Mouse (Mus musculus) stomach, embryonic 15.5 days (tissue): ENCODE data around the gene Syne3. TPM values are rescaled to one million over a fixed set of nuclear protein-coding genes. Genes with fewer than 3 reads are reported as not detected.

Experiments
- ATAC-seq: fragments of 200-750 bp; cut with Nextera tagmentation; 2 replicates; pipeline ENCODE4 v1.8.0; 2017; ENCODE audit warnings: low read depth, moderate number of reproducible peaks, moderate TSS enrichment; ENCODE audit not compliant: insufficient read depth, low FRiP score
- H3K27ac ChIP-seq: fragments of 300-500 bp; sonication (generic); 2 replicates; pipeline ENCODE4 v1.5.1; 2015; ENCODE audit warnings: mild to moderate bottlenecking, inconsistent platforms
- H3K27me3 ChIP-seq: fragments of 300-500 bp; sonication (generic); replicated peaks from 2 replicates; pipeline ENCODE4 v1.6.1; 2015; ENCODE audit warnings: inconsistent platforms
- H3K36me3 ChIP-seq: fragments of 300-500 bp; sonication (generic); 2 replicates; pipeline ENCODE4 v1.6.1; 2015; ENCODE audit warnings: inconsistent platforms
- H3K4me1 ChIP-seq: fragments of 300-500 bp; sonication (generic); 2 replicates; pipeline ENCODE4 v1.6.1; 2015; ENCODE audit warnings: inconsistent platforms
- H3K4me2 ChIP-seq: fragments of 300-500 bp; sonication (generic); 2 replicates; pipeline ENCODE4 v1.6.1; 2015; ENCODE audit warnings: mild to moderate bottlenecking, inconsistent platforms
- H3K4me3 ChIP-seq: fragments of 300-500 bp; sonication (generic); replicated peaks from 2 replicates; pipeline ENCODE4 v1.5.1; 2015; ENCODE audit warnings: inconsistent platforms
- H3K9ac ChIP-seq: fragments of 300-500 bp; sonication (generic); 2 replicates; pipeline ENCODE4 v1.6.1; 2015; ENCODE audit warnings: inconsistent platforms
- H3K9me3 ChIP-seq: fragments of 300-500 bp; sonication (generic); 2 replicates; pipeline ENCODE4 v1.6.1; 2016; ENCODE audit warnings: inconsistent platforms
- WGBS: fragments of 180-500 bp; shearing (Covaris S2); methylation state at CpG from one replicate; pipeline ENCODE4 v1.1.7; 2015; 5-methylcytosine and 5-hydroxymethylcytosine counted together
- microRNA-seq: library from miRNA; unstranded; fragments of <30 nt; microRNA quantifications from one replicate; pipeline ENCODE4, GENCODE M21; 2016
- polyA plus RNA-seq: library from polyadenylated mRNA; unstranded; fragments of >200 nt; fragmentation: Nextera tagmentation; extraction: Ambion mirVana; gene quantifications from 2 replicates; pipeline ENCODE4 v1.2.1, GENCODE M21; 2015

Syne3 gene
- polyA plus RNA-seq, 1 experiment from 2014 or later: 0.99 TPM

DNA sequence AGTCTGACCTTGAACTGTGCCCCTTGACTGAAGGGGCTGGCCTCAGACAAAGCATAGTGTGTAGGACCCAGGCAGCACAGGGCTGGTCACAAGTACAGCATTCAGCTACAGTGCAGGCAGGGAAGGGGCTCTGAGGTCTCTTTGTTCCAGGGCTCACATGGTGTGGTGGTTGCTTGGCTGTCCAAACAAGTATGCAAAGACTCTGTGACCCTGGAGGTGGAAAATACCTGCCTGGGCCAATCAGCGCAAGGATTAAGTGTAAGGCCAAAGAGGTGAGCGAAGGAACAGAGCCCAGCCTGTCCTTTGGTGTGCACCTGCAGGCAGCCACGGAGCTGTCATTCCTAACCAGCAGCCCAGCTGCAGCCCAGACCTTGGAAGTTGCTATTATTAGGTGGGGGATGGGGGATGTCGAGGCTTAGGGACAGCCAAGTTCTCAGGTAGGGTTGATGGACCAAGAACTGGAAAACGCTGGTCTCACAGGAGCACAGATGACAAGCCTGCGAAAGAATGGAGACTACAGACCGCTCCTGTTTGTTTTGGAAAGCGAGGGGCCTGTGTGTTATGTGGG lies 112.5 kb downstream of the Syne3 start:
- no peaks in the 10 kb centered on the region for H3K9me3 ChIP-seq
- H3K27me3 ChIP-seq: no peaks in the 10 kb centered on the region
- H3K4me2 ChIP-seq: no peak overlapping the region
- H3K4me3 ChIP-seq: no peak overlapping the region
- no peak overlapping the region for H3K9ac ChIP-seq
- peak; percentile 57 for ATAC-seq
- H3K36me3 ChIP-seq: no peaks in the 10 kb centered on the region
- peaks cover 11% of the 10 kb centered on the region; the same call in 1 of the 2 replicates for H3K4me1 ChIP-seq
- H3K27ac ChIP-seq: peak overlapping the region; percentile 74; the same call in 1 of the 2 replicates
- 48% methylated on average over 8 of the region's 8 CpGs for WGBS

DNA sequence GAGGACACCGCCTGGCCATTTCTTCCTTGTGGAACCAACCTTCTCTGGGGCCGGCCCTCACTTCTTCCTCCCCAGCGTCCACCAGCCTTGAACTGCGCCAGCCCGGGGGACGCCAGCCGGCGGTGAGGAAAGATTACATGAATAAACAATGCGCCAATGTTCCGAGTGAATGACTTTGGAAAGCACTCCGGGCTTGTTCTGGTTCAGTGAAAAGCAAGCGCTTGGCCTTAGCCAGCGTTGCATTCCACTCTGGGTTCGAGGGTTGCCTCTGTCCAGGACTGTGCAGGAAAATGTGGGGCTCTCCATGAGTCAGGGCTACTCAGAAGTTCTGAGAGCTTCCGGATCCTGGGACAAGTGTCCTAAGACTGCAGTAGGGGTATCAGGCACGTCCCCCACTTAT lies 113.0 kb downstream of the Syne3 start:
- peak; percentile 59; the same call in 1 of the 2 replicates for ATAC-seq
- peaks cover 11% of the 10 kb centered on the region; the same call in 1 of the 2 replicates for H3K4me1 ChIP-seq
- H3K4me3 ChIP-seq: no peak overlapping the region
- no peaks in the 10 kb centered on the region for H3K9me3 ChIP-seq
- H3K27ac ChIP-seq: peak overlapping the region; percentile 74
- no peaks in the 10 kb centered on the region for H3K36me3 ChIP-seq
- no peak overlapping the region for H3K9ac ChIP-seq
- 56% methylated on average over 16 of the region's 16 CpGs for WGBS
- H3K27me3 ChIP-seq: no peaks in the 10 kb centered on the region
- H3K4me2 ChIP-seq: no peak overlapping the region

DNA sequence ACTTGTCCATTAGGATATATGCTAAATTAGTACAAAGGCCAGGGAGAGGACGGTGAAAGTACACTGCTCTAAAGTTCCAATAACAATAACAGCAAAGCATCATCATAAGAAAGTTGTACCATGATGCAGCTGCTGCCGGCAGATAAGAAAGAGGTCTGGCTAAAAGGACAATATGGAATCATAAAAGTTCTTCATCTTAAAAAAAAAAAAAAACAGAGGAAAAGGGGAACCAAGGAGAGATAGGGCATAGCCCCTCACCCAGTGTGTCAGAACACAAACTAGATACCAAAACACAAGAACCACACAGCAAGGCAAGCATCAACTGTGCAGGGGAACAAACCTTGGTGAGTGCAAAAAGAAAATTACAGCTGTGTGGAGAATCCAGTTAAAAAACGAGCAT lies 117.4 kb downstream of the Syne3 start:
- H3K4me1 ChIP-seq: peaks cover 9% of the 10 kb centered on the region; the same call in 1 of the 2 replicates
- no peaks in the 10 kb centered on the region for H3K36me3 ChIP-seq
- H3K27ac ChIP-seq: no peak overlapping the region
- no peaks in the 10 kb centered on the region for H3K9me3 ChIP-seq
- 90% methylated on average over 3 of the region's 3 CpGs for WGBS
- no peak for ATAC-seq
- no peak overlapping the region for H3K4me3 ChIP-seq
- no peaks in the 10 kb centered on the region for H3K27me3 ChIP-seq
- no peak overlapping the region for H3K9ac ChIP-seq
- H3K4me2 ChIP-seq: no peak overlapping the region

DNA sequence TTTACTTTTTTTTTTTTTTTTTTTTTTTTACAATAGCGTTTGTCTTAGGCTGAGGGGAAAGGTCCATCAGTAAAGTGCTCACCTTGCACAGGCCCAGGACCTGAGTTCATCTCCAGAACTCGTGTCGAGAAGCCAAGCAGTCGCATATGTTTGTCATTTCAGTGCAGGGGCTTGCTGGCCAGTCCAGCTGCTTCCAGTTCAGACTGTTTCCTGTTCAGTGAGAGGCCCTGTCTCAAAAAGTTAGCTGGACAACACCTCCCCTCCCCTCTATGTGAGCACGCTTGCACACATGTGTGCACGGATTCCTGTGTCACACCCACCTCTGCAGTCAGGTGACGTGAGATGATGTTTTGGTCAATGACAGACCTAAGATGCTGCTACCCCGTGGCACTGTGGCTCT lies 119.5 kb downstream of the Syne3 start:
- Histone ChIP-seq H3K9me3 (no peaks in the 10 kb centered on the region), H3K4me2 (no peak overlapping the region), H3K27ac (no peak overlapping the region), H3K4me1 (no peaks in the 10 kb centered on the region), H3K9ac (no peak overlapping the region), H3K4me3 (no peak overlapping the region), H3K27me3 (no peaks in the 10 kb centered on the region), H3K36me3 (no peaks in the 10 kb centered on the region)
- no peak for ATAC-seq
- WGBS: 77% methylated on average over 8 of the region's 8 CpGs

DNA sequence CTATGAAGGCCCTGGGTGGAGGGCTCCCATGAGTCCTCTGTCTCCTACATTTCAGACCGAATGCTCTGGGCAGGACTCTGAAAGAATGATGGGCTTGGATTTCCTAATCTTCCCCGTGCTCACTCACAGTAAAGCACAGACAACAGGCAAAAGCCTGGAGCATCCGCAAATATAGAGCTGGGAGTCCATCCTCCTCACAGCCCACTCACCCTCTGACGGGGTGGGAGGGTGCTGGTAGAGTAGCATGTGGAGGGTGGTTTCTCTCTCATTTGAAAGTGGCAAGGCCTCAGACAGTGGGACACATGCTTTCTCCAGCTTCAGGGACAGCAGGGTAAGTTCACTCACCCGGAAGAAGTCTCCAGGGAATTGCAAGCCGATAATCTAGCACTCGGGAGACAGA lies 123.5 kb downstream of the Syne3 start:
- WGBS: 78% methylated on average over 7 of the region's 7 CpGs

DNA sequence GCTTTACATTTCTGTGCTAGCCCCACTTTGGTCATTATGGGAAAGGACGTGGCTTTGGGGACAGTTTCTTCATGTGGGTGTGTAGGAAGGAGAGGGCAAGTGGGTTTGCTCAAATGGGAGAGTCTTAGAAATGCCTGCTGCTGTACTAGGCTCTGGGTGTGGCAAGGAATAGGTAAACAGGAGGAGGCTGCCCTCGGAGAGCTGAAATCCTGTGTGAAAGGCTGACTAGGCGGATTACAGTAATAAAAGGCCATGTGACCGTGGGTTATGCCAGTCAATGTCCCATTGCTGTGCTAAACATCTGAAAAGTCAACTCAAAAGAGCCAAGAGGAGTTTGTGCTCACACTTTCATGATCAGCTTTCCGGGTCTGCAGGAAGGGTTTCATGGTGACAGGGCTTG lies 127.1 kb downstream of the Syne3 start:
- peak overlapping the region; percentile 67 for H3K27ac ChIP-seq
- H3K4me2 ChIP-seq: no peak overlapping the region
- no peaks in the 10 kb centered on the region for H3K4me1 ChIP-seq
- no peak overlapping the region for H3K9ac ChIP-seq
- no peaks in the 10 kb centered on the region for H3K27me3 ChIP-seq
- WGBS: 38% methylated on average over 5 of the region's 5 CpGs
- H3K36me3 ChIP-seq: no peaks in the 10 kb centered on the region
- ATAC-seq: peak; percentile 40; the same call in 1 of the 2 replicates
- no peak overlapping the region for H3K4me3 ChIP-seq
- no peaks in the 10 kb centered on the region for H3K9me3 ChIP-seq

More for the DNA sequence above, 123.5 kb downstream of the Syne3 start:
- Histone ChIP-seq H3K9ac (no peak overlapping the region), H3K36me3 (no peaks in the 10 kb centered on the region), H3K27ac (no peak overlapping the region), H3K27me3 (no peaks in the 10 kb centered on the region), H3K4me1 (no peaks in the 10 kb centered on the region), H3K4me3 (no peak overlapping the region), H3K9me3 (no peaks in the 10 kb centered on the region), H3K4me2 (no peak overlapping the region)
- ATAC-seq: no peak

DNA sequence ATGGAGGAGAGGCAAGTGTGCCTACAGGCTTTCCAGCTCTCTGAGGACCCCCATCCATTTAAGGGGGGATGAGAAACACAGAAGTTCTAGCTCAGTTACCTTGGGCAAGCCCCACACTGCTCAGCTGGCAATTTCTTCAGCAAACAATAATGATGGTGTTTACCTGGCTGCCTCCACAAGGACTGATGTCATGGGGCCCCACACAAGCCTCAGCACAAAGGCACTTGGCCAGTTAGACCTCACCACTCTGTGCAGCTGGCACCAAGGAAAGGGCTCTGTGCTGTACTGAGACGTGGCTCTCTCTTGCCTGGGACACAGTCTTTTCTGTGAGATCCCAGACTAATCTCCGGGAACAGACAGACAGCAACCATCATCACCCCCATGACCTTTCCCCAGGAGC lies 127.5 kb downstream of the Syne3 start:
- no peak overlapping the region for H3K4me2 ChIP-seq
- no peaks in the 10 kb centered on the region for H3K36me3 ChIP-seq
- WGBS: 37% methylated on average over 2 of the region's 2 CpGs
- ATAC-seq: peak; percentile 69; the same call in 1 of the 2 replicates
- no peak overlapping the region for H3K9ac ChIP-seq
- H3K27me3 ChIP-seq: no peaks in the 10 kb centered on the region
- H3K4me3 ChIP-seq: no peak overlapping the region
- peak overlapping the region; percentile 67 for H3K27ac ChIP-seq
- H3K4me1 ChIP-seq: no peaks in the 10 kb centered on the region
- H3K9me3 ChIP-seq: no peaks in the 10 kb centered on the region

DNA sequence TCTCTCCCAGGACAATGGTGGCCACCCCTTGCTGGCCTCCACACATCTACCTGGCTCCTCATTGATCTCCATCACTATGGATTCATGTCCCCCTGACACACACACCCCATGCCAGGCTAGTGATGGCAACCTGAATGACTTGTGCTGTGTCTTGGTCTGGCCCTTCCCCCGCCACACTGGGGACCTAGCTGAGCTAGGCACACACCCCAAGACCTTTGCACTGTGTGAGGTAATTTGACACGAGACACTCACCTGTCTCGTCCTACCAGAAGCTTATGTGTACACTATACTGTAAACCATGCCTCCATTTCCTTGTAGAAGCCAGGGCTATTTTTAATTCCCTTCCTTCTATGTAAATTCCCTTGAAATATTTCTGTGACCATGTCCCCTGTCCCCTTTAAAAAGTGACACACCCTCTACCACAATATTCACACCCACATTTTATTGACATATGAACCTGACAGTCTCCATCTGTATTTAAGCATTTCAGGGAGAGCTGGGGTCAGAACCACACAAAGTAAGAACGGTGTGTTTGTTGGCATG lies 128.0 kb downstream of the Syne3 start:
- H3K36me3 ChIP-seq: no peaks in the 10 kb centered on the region
- ATAC-seq: peak; percentile 75
- H3K4me2 ChIP-seq: no peak overlapping the region
- WGBS: 59% methylated on average over 4 of the region's 4 CpGs
- no peak overlapping the region for H3K4me3 ChIP-seq
- no peak overlapping the region for H3K9ac ChIP-seq
- no peaks in the 10 kb centered on the region for H3K27me3 ChIP-seq
- no peaks in the 10 kb centered on the region for H3K4me1 ChIP-seq
- peak overlapping the region; percentile 67; the same call in 1 of the 2 replicates for H3K27ac ChIP-seq
- no peaks in the 10 kb centered on the region for H3K9me3 ChIP-seq

DNA sequence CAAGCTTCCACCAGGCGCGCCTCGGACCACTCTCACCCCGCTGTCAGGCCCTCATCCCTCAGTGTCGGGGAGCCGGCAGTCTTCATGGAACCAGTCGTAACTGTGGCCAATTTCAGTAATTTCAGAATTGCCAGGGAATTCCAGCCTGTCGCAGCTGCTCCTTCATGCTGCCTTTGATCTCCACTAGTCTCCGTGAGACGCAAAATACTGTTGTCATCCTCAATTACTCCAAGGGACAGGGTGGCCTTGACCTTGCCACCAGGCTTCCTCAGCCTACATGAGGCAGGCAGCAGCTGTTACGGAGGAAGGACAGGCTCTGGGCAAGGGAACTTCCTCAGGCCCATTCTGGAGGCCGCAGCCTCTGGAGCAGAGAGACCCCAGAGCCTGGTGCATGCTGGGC lies 129.2 kb downstream of the Syne3 start:
- H3K9ac ChIP-seq: no peak overlapping the region
- H3K4me1 ChIP-seq: no peaks in the 10 kb centered on the region
- H3K9me3 ChIP-seq: no peaks in the 10 kb centered on the region
- no peak for ATAC-seq
- no peaks in the 10 kb centered on the region for H3K27me3 ChIP-seq
- no peak overlapping the region for H3K4me3 ChIP-seq
- 77% methylated on average over 12 of the region's 12 CpGs for WGBS
- H3K4me2 ChIP-seq: no peak overlapping the region
- no peaks in the 10 kb centered on the region for H3K36me3 ChIP-seq
- no peak overlapping the region for H3K27ac ChIP-seq

Small RNA genes lying within 50 kb of the gene (microRNA-seq; reads per million reads assigned to microRNA genes)
- 2.7 reads per million, percentile 9 among the genes with 10 or more reads in this experiment for gene Mir3069

Other genes with a start within 250 kb of the Syne3 start
- 4.2 and 4.5 TPM in 2 replicates for gene Clmn, start 144.7 kb downstream of the Syne3 start, polyA plus RNA-seq
- gene Glrx5, start 22.9 kb upstream of the Syne3 start, polyA plus RNA-seq: 159 and 193 TPM in 2 replicates
- gene Tcl1b2, start 136.2 kb upstream of the Syne3 start, polyA plus RNA-seq: not detected in 2 replicates
- gene Tcl1b1, start 149.9 kb upstream of the Syne3 start, polyA plus RNA-seq: not detected in 2 replicates
- gene Tcl1b5, start 166.5 kb upstream of the Syne3 start, polyA plus RNA-seq: not detected in 2 replicates
- not detected in 2 replicates for gene Tcl1b3, start 181.2 kb upstream of the Syne3 start, polyA plus RNA-seq
- not detected in 2 replicates for gene Tcl1b4, start 192.1 kb upstream of the Syne3 start, polyA plus RNA-seq
- not detected in 2 replicates for gene Tcl1, start 213.0 kb upstream of the Syne3 start, polyA plus RNA-seq